Mouse (Mus musculus): ENCODE results near the gene Ripply2.

DNA sequence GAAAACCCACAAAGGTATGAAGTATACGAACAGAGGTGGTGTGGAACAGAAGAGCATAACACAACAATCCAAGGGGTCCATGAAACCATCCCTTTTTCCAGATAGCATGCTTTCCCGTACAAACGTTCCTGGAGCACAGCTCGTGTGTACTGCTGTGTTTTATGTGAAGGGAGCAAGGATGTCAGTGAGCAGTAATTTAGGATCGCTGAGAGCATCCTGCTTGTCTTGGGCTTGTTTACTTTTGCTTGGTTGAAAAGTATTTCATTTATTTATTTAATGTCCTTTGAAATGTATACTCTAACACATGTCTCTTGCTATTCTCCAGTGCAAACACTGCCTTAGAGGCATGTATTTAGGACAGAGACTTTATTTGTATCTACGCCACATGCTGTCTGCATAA is 30.2 kb upstream of the Ripply2 start:
- no peak for TF ChIP-seq CTCF (IDR thresholded peaks at IDR 0.05; ENCODE audit: control insufficient read depth, insufficient read depth, insufficient read length)
- TF ChIP-seq MAX (IDR thresholded peaks at IDR 0.05): no peak
- TF ChIP-seq MYOG (IDR thresholded peaks at IDR 0.05; ENCODE audit: control insufficient read depth, extremely low read depth, insufficient read length): no peak
- TF ChIP-seq MYOD1 (IDR thresholded peaks at IDR 0.05; ENCODE audit: control insufficient read depth, insufficient read length, low read depth): no peak
- no peak for TF ChIP-seq USF1 (IDR thresholded peaks at IDR 0.05; ENCODE audit: low read depth)
- no peak for TF ChIP-seq CEBPB (IDR thresholded peaks at IDR 0.05; ENCODE audit: low read depth)
